Comparison of ENCODE assay signal across 10 mouse cellular contexts in genomic region chr11:78151161-78151560, GRCm38 (mm10). TPM values are rescaled to one million over a fixed set of nuclear protein-coding genes. Genes with fewer than 3 reads are reported as not detected.
DNase-seq lines count a peak whose midpoint lies in the region; ATAC-seq and TF ChIP-seq lines count a peak whose summit lies in the region.
"Had no signal": no experiment of that assay in that cellular context is flagged by ENCODE, and none has a peak within 500 bp of the region (broad histone marks: within the 10 kb centered on the region; RNA-seq: fewer than 3 reads in every experiment).

No protein-coding gene starts in this region.

- 38% methylated on average over 1 of the region's 1 CpGs for WGBS in lung, embryonic 14.5 days

- H3K36me3 ChIP-seq in lung, embryonic 14.5 days (ENCODE audit: insufficient read depth): peaks cover 70% of the 10 kb centered on the region

- no peak overlapping the region for H3K27ac ChIP-seq in lung, embryonic 14.5 days (ENCODE audit: low read depth)

- H3K4me1 ChIP-seq in lung, embryonic 14.5 days (ENCODE audit: insufficient read depth): 0 out of 2 replicates have a peak, but pooled peaks cover 6% of the 10 kb centered on the region

- H3K4me3 ChIP-seq in lung, embryonic 14.5 days (ENCODE audit: low read depth, low read length): no peak overlapping the region
- H3K4me3 ChIP-seq: hindbrain, embryonic 15.5 days had no signal

- TF ChIP-seq CTCF in lung, embryonic 14.5 days (IDR thresholded peaks at IDR 0.05; ENCODE audit: low read depth): peak; percentile 60

- intact Hi-C loops in gastrocnemius, postnatal 14 days (cut with DNase I; ENCODE audit: low total_unique reads): no loop called here

- peak; percentile 61 for DNase-seq in adrenal gland, postnatal 14 days
- no peak for DNase-seq in adrenal gland, adult 8-10 months
- peak; percentile 48 for DNase-seq in lung, embryonic 14.5 days
- no peak for DNase-seq in lung, postnatal 25 days (ENCODE audit: low spot score)
- DNase-seq in embryo, embryonic 11 days: peak; percentile 38
- peak; percentile 38 for DNase-seq in naive thymus-derived CD4-positive, alpha-beta T cell, adult 2 months (ENCODE audit: low read depth)
- DNase-seq in layer of hippocampus, adult 9-10 months (ENCODE audit: low spot score): no peak
- no peak for DNase-seq in gastrocnemius, postnatal 14 days

- no peak overlapping the region for H3K9ac ChIP-seq in lung, embryonic 14.5 days
- H3K9ac ChIP-seq: hindbrain, embryonic 15.5 days had no signal

- no peaks in the 10 kb centered on the region for H3K27me3 ChIP-seq in lung, embryonic 14.5 days (ENCODE audit: insufficient read depth, low read length)
- H3K27me3 ChIP-seq: hindbrain, embryonic 15.5 days had no signal

- no peak overlapping the region for H3K4me2 ChIP-seq in lung, embryonic 14.5 days
- H3K4me2 ChIP-seq: hindbrain, embryonic 15.5 days; midbrain, embryonic 11.5 days had no signal

- ATAC-seq in lung, embryonic 14.5 days (ENCODE audit: insufficient read depth): no peak

- no peaks in the 10 kb centered on the region for H3K9me3 ChIP-seq in lung, embryonic 14.5 days (ENCODE audit: low read depth, low read length)
- H3K9me3 ChIP-seq: hindbrain, embryonic 15.5 days had no signal

RNA-seq across cellular contexts. Expression of gene Traf4, which starts 14.2 kb away (rescaled TPM):
- 47.2 and 50.7 TPM in 2 replicates for total RNA-seq in adrenal gland, postnatal 14 days (2021)
- total RNA-seq in adrenal gland, adult 8-10 months (2022): 10 to 100 TPM; 18.0 to 31.3 (median 22.8) TPM
- polyA plus RNA-seq in lung, embryonic 14.5 days (2014; fragmentation: Nextera tagmentation; extraction: Ambion mirVana): 73.8 and 75.6 TPM in 2 replicates
- 10 to 100 TPM in 1 of 2 experiments, 1 to 10 TPM in 1; 7.6 to 10.2 TPM for total RNA-seq in gastrocnemius, postnatal 14 days (2021)

RNA-seq across cellular contexts. Expression of gene Nek8, which starts 25.3 kb away (rescaled TPM):
- 8.5 and 9.0 TPM in 2 replicates for total RNA-seq in adrenal gland, postnatal 14 days (2021)
- 10 to 100 TPM; 10.7 to 29.6 (median 21.6) TPM for total RNA-seq in adrenal gland, adult 8-10 months (2022)
- polyA plus RNA-seq in lung, embryonic 14.5 days (2014; fragmentation: Nextera tagmentation; extraction: Ambion mirVana): 15.3 and 17.2 TPM in 2 replicates
- total RNA-seq in gastrocnemius, postnatal 14 days (2021): 1 to 10 TPM; 1.4 to 2.1 TPM

RNA-seq across cellular contexts. Expression of gene Tlcd1, which starts 25.4 kb away (rescaled TPM):
- 36.4 and 46.4 TPM in 2 replicates for total RNA-seq in adrenal gland, postnatal 14 days (2021)
- 10 to 100 TPM; 54.5 to 65.1 (median 61.2) TPM for total RNA-seq in adrenal gland, adult 8-10 months (2022)
- 19.2 and 21.6 TPM in 2 replicates for polyA plus RNA-seq in lung, embryonic 14.5 days (2014; fragmentation: Nextera tagmentation; extraction: Ambion mirVana)
- total RNA-seq in gastrocnemius, postnatal 14 days (2021): 1 to 10 TPM; 3.5 to 4.4 TPM

RNA-seq across cellular contexts. Expression of gene Rpl23a, which starts 32.2 kb away (rescaled TPM):
- 1,759 and 1,890 TPM in 2 replicates for total RNA-seq in adrenal gland, postnatal 14 days (2021)
- total RNA-seq in adrenal gland, adult 8-10 months (2022): 1,000 to 10,000 TPM; 1,361 to 1,741 (median 1,547) TPM
- polyA plus RNA-seq in lung, embryonic 14.5 days (2014; fragmentation: Nextera tagmentation; extraction: Ambion mirVana): 1,638 and 1,710 TPM in 2 replicates
- total RNA-seq in gastrocnemius, postnatal 14 days (2021): 1,000 to 10,000 TPM; 1,019 to 1,174 TPM

RNA-seq across cellular contexts. Expression of gene Rab34, which starts 37.1 kb away (rescaled TPM):
- total RNA-seq in adrenal gland, postnatal 14 days (2021): 89.2 and 92.2 TPM in 2 replicates
- total RNA-seq in adrenal gland, adult 8-10 months (2022): 100 to 1,000 TPM in 2 of 4 experiments, 10 to 100 TPM in 2; 72.8 to 116 (median 98.4) TPM
- 140 TPM in 2 replicates for polyA plus RNA-seq in lung, embryonic 14.5 days (2014; fragmentation: Nextera tagmentation; extraction: Ambion mirVana)
- 10 to 100 TPM; 10.2 to 14.1 TPM for total RNA-seq in gastrocnemius, postnatal 14 days (2021)

Comparison
In these comparisons a context has a peak if more than half of its experiments do, and no peak if none do; other contexts are left out.
1. DNase-seq: peak in adrenal gland, postnatal 14 days (single experiment), lung, embryonic 14.5 days (single experiment), embryo, embryonic 11 days (single experiment) and naive thymus-derived CD4-positive, alpha-beta T cell, adult 2 months (single experiment); none in adrenal gland, adult 8-10 months (single experiment), lung, postnatal 25 days (single experiment), layer of hippocampus, adult 9-10 months (single experiment) and gastrocnemius, postnatal 14 days (single experiment).